Mouse (Mus musculus): ENCODE data around the gene Setd7. TPM values are rescaled to one million over a fixed set of nuclear protein-coding genes. Genes with fewer than 3 reads are reported as not detected.
A peak's percentile ranks its signal among the peaks of the same experiment; 100 is the strongest.

The Setd7 gene
- polyA plus RNA-seq (2015; fragmentation: Nextera tagmentation; extraction: Ambion mirVana) = 0.56 and 0.64 TPM in 2 replicates

DNA sequence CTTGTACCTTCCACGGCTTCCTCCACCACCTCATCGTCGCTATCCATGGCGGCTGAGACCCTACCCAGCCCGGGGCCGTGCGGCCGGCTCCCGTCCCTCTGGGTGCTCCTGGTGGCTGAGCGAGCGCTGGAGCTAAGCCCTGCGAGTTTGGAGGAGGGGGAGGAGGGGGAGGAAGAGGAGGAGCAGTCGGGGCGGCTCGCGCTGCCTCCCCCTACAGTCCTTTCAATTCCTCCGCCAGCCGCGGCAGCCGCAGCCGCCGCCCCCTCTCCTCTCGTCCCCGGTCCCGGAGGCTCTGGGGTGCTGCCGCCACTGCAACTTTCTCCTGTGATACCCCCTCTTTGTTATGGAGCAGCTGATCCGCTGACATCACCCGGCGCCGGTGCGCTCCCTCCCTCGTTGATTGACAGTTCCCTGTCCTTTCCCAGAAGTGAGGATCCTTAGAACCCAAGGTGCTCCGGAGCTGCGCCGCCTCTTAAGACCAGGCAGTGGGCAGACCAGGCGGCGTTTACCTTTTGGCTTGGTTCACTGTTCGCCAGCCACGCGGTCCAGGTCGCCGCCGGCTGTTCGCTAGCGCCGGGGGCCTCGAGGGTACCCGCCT, at the start of gene Setd7:
Gene Setd7, minus strand, starts transcription at position 369 of the 598 bp plus-strand sequence.
- Histone ChIP-seq H3K4me2 (ENCODE audit: low read depth, low read length) (peak within 1 kb of the TSS; percentile 97), H3K4me1 (ENCODE audit: control insufficient read depth, low read depth, low read length) (peaks cover 9% of the 10 kb centered on the region), H3K9ac (ENCODE audit: low read depth, low read length) (peak within 1 kb of the TSS; percentile 78), H3K27ac (ENCODE audit: low read length) (peak within 1 kb of the TSS; percentile 59), H3K36me3 (ENCODE audit: control insufficient read depth, insufficient read depth) (no peaks in the 10 kb centered on the region), H3K9me3 (replicated peaks; ENCODE audit: control insufficient read depth, low read length) (no peaks in the 10 kb centered on the region), H3K4me3 (ENCODE audit: low read depth, low read length) (peak within 1 kb of the TSS; percentile 78), H3K27me3 (ENCODE audit: control insufficient read depth, insufficient read depth, low read depth, low read length) (peaks cover 20% of the 10 kb centered on the region)
- peak; percentile 66 for ATAC-seq (ENCODE audit: low read depth)
- WGBS (ENCODE audit: insufficient replicate concordance) = under 1% methylated on average over 47 of the region's 48 CpGs

DNA sequence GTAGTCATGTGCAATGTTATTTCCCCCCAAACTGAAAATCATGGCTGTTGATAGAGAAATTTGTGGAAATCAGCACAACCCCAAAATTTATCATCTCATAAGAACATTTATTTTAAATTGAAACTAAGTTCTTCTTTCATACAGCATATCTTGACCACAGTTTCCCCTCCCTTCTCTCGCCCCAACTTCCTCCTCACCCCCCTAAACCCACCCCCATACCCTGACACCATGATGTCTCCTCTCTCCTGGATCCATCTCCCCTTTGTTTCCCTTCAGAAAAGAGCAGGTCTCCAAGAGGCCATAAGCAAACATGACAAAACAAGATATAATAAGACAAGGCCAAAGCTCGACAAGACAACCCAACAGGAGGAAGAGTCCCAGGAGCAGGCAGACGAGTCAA, 43.8 kb upstream of the Setd7 start:
- Histone ChIP-seq H3K9ac (ENCODE audit: low read depth, low read length) (no peak overlapping the region), H3K4me1 (ENCODE audit: control insufficient read depth, low read depth, low read length) (no peaks in the 10 kb centered on the region), H3K4me3 (ENCODE audit: low read depth, low read length) (no peak overlapping the region), H3K9me3 (replicated peaks; ENCODE audit: control insufficient read depth, low read length) (no peaks in the 10 kb centered on the region), H3K36me3 (ENCODE audit: control insufficient read depth, insufficient read depth) (no peaks in the 10 kb centered on the region), H3K4me2 (ENCODE audit: low read depth, low read length) (no peak overlapping the region), H3K27me3 (ENCODE audit: control insufficient read depth, insufficient read depth, low read depth, low read length) (no peaks in the 10 kb centered on the region), H3K27ac (ENCODE audit: low read length) (no peak overlapping the region)
- WGBS (ENCODE audit: insufficient replicate concordance) = 43% methylated on average over 3 of the region's 3 CpGs
- no peak for ATAC-seq (ENCODE audit: low read depth)

DNA sequence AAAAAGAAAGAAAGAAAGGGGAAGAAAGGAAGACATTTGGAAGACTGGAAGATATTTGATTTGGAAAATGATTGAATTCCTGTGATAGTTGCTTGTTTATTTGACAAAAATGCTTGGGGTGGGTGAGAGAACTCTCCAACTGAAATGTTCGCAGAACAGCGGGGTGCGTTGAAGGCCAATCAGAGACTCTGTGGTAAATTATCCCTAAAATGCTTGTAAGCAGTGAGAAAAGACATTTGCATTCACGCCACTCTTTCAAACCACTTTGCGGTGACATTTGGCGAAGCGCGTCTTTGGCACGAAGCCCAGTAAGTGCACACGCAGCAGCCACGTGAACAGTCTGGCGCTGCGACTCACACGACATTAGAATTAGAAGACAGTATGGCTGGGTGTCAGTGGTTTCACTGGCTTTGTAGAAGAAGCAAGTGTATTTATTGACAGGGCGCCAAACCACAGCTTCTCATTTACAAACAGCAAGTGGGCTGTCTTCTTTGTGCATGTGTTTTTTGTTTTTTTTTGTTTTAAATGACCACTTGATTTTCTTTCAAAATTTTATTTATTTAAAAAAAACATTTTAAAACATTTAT, 43.1 kb upstream of the Setd7 start:
- no peak for ATAC-seq (ENCODE audit: low read depth)
- WGBS (ENCODE audit: insufficient replicate concordance) = 79% methylated on average over 15 of the region's 15 CpGs

DNA sequence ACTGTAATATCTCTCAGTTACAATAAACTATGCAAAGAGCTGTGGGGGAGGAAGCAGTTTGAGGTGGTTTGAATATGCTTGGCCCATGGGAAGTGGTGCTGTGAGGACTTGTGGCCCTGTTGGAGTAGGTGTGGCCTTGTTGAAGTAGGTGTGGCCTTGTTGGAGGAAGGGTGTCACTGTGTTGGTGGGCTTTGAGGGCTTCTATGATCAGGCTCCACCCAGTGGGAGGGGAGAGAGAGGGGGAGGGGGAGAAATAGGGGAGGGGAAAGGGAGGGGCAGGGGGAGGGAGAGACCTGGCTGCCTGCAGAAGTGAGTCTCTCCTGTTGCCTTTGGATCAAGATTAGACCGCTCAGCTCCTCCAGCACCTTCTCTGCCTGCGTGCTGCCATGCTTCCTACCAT, 40.8 kb upstream of the Setd7 start:
- H3K9ac ChIP-seq (ENCODE audit: low read depth, low read length) = no peak overlapping the region
- H3K4me2 ChIP-seq (ENCODE audit: low read depth, low read length) = no peak overlapping the region
- H3K9me3 ChIP-seq (replicated peaks; ENCODE audit: control insufficient read depth, low read length) = no peaks in the 10 kb centered on the region
- WGBS (ENCODE audit: insufficient replicate concordance) = 71% methylated on average over 2 of the region's 2 CpGs
- H3K27ac ChIP-seq (ENCODE audit: low read length) = no peak overlapping the region
- no peaks in the 10 kb centered on the region for H3K4me1 ChIP-seq (ENCODE audit: control insufficient read depth, low read depth, low read length)
- H3K4me3 ChIP-seq (ENCODE audit: low read depth, low read length) = no peak overlapping the region
- H3K27me3 ChIP-seq (ENCODE audit: control insufficient read depth, insufficient read depth, low read depth, low read length) = no peaks in the 10 kb centered on the region
- ATAC-seq (ENCODE audit: low read depth) = no peak
- H3K36me3 ChIP-seq (ENCODE audit: control insufficient read depth, insufficient read depth) = no peaks in the 10 kb centered on the region

More for the DNA sequence above, 43.1 kb upstream of the Setd7 start:
- Histone ChIP-seq H3K27ac (ENCODE audit: low read length) (no peak overlapping the region), H3K4me3 (ENCODE audit: low read depth, low read length) (no peak overlapping the region), H3K27me3 (ENCODE audit: control insufficient read depth, insufficient read depth, low read depth, low read length) (no peaks in the 10 kb centered on the region), H3K4me2 (ENCODE audit: low read depth, low read length) (no peak overlapping the region), H3K9ac (ENCODE audit: low read depth, low read length) (no peak overlapping the region), H3K36me3 (ENCODE audit: control insufficient read depth, insufficient read depth) (no peaks in the 10 kb centered on the region), H3K4me1 (ENCODE audit: control insufficient read depth, low read depth, low read length) (no peaks in the 10 kb centered on the region), H3K9me3 (replicated peaks; ENCODE audit: control insufficient read depth, low read length) (no peaks in the 10 kb centered on the region)

DNA sequence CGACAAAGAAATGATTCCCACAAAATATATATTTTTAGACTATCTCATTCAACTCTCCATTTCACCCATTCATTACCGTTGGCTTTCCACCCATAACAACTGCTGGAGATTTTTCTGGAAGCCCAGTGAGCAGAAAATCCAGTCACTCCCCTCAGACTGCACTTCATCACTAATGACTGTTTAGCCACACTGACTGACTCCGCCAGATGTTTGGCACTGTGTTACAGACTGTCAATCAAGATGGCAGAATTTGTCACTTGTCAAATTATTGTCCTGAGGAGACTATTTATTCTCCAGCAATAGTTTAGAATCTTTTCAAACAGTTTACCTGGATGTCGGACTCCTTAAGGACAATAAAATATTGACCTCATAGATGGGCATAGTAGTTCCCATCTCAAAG, 40.0 kb upstream of the Setd7 start:
- H3K9ac ChIP-seq (ENCODE audit: low read depth, low read length) = no peak overlapping the region
- no peak for ATAC-seq (ENCODE audit: low read depth)
- no peaks in the 10 kb centered on the region for H3K9me3 ChIP-seq (replicated peaks; ENCODE audit: control insufficient read depth, low read length)
- H3K4me3 ChIP-seq (ENCODE audit: low read depth, low read length) = no peak overlapping the region
- no peak overlapping the region for H3K27ac ChIP-seq (ENCODE audit: low read length)
- H3K4me2 ChIP-seq (ENCODE audit: low read depth, low read length) = no peak overlapping the region
- no peaks in the 10 kb centered on the region for H3K27me3 ChIP-seq (ENCODE audit: control insufficient read depth, insufficient read depth, low read depth, low read length)
- WGBS (ENCODE audit: insufficient replicate concordance) = 67% methylated on average over 4 of the region's 4 CpGs
- H3K36me3 ChIP-seq (ENCODE audit: control insufficient read depth, insufficient read depth) = no peaks in the 10 kb centered on the region
- H3K4me1 ChIP-seq (ENCODE audit: control insufficient read depth, low read depth, low read length) = no peaks in the 10 kb centered on the region

DNA sequence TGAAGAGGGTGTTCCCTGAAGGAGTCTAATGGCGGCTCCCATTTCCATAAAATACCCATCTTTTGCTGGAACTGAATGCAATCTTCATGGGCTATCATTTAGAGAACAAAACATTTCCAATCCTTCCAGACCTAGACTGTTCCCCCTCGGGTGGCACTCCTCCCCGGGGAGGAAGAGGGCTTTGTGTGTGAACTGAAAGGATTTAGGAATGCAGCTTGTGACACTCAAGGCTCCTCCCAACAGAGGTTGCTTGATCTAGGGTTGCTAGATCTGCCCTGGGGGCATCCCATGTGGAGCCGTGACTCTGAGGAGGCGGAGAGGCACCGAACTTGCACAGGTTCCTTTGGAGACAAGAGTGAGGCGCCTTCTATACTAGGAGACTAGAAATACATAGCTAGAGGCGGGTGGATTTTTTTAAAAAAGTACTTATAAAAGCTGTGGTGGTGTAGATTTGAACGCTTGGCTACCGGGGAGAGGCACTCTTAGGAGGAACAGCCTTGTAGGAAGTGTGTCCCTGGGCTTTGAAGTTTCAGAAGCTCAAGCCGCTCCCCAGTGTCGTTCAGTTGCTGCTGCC, 38.5 kb upstream of the Setd7 start:
- H3K9me3 ChIP-seq (replicated peaks; ENCODE audit: control insufficient read depth, low read length) = no peaks in the 10 kb centered on the region
- no peak overlapping the region for H3K4me3 ChIP-seq (ENCODE audit: low read depth, low read length)
- no peaks in the 10 kb centered on the region for H3K27me3 ChIP-seq (ENCODE audit: control insufficient read depth, insufficient read depth, low read depth, low read length)
- no peak overlapping the region for H3K9ac ChIP-seq (ENCODE audit: low read depth, low read length)
- H3K27ac ChIP-seq (ENCODE audit: low read length) = no peak overlapping the region
- H3K4me1 ChIP-seq (ENCODE audit: control insufficient read depth, low read depth, low read length) = no peaks in the 10 kb centered on the region
- WGBS (ENCODE audit: insufficient replicate concordance) = 64% methylated on average over 12 of the region's 12 CpGs
- ATAC-seq (ENCODE audit: low read depth) = no peak
- no peak overlapping the region for H3K4me2 ChIP-seq (ENCODE audit: low read depth, low read length)
- H3K36me3 ChIP-seq (ENCODE audit: control insufficient read depth, insufficient read depth) = no peaks in the 10 kb centered on the region

DNA sequence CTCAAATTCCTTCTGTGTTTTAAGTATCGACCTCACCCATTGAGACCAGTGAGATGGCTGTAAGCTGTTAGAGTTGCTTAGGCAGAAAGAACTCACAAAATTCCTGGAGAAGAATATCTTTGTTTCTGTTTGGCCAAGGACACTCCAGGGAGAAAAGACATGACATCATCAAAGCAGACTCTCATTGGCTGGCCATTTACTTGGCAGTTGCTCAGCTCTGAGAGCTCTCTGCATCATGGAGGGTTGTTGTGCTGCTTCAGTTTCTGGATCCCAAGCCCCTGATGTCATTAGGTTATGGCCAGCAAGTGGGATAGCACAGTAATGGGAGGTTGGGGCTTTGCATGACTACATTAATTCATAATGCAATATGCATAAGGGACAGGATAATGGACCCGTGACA, 35.9 kb upstream of the Setd7 start:
- no peak overlapping the region for H3K4me3 ChIP-seq (ENCODE audit: low read depth, low read length)
- WGBS (ENCODE audit: insufficient replicate concordance) = 67% methylated on average over 2 of the region's 2 CpGs
- no peak for ATAC-seq (ENCODE audit: low read depth)

DNA sequence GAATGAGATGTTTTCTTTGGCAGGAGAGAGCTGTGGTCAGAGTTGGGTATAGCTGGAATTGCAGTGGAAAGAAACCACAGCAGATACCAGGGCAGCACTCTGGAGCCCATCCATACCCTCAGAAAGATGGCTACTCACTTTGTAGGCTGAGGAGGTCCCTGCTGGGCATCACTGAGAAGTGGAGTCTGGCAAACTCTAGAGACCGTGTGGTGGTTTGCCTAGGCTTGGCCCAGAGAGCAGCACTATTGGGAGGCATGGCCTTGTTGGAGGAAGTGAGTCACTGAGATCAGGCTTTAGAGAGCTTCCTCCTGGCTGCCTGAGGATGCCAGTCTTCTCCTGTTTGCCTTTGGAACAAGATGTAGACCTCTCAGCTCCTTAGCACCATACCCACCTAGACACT, 32.8 kb upstream of the Setd7 start:
- Histone ChIP-seq H3K4me3 (ENCODE audit: low read depth, low read length) (no peak overlapping the region), H3K27ac (ENCODE audit: low read length) (no peak overlapping the region), H3K9ac (ENCODE audit: low read depth, low read length) (no peak overlapping the region), H3K9me3 (replicated peaks; ENCODE audit: control insufficient read depth, low read length) (no peaks in the 10 kb centered on the region), H3K4me1 (ENCODE audit: control insufficient read depth, low read depth, low read length) (no peaks in the 10 kb centered on the region), H3K36me3 (ENCODE audit: control insufficient read depth, insufficient read depth) (no peaks in the 10 kb centered on the region), H3K4me2 (ENCODE audit: low read depth, low read length) (no peak overlapping the region), H3K27me3 (ENCODE audit: control insufficient read depth, insufficient read depth, low read depth, low read length) (no peaks in the 10 kb centered on the region)
- no peak for ATAC-seq (ENCODE audit: low read depth)
- WGBS (ENCODE audit: insufficient replicate concordance) = 17% methylated on average over 1 of the region's 1 CpGs

More for the DNA sequence above, 35.9 kb upstream of the Setd7 start:
- H3K4me1 ChIP-seq (ENCODE audit: control insufficient read depth, low read depth, low read length) = no peaks in the 10 kb centered on the region
- H3K9me3 ChIP-seq (replicated peaks; ENCODE audit: control insufficient read depth, low read length) = no peaks in the 10 kb centered on the region
- H3K27me3 ChIP-seq (ENCODE audit: control insufficient read depth, insufficient read depth, low read depth, low read length) = no peaks in the 10 kb centered on the region
- no peak overlapping the region for H3K27ac ChIP-seq (ENCODE audit: low read length)
- no peak overlapping the region for H3K4me2 ChIP-seq (ENCODE audit: low read depth, low read length)
- no peaks in the 10 kb centered on the region for H3K36me3 ChIP-seq (ENCODE audit: control insufficient read depth, insufficient read depth)
- no peak overlapping the region for H3K9ac ChIP-seq (ENCODE audit: low read depth, low read length)

DNA sequence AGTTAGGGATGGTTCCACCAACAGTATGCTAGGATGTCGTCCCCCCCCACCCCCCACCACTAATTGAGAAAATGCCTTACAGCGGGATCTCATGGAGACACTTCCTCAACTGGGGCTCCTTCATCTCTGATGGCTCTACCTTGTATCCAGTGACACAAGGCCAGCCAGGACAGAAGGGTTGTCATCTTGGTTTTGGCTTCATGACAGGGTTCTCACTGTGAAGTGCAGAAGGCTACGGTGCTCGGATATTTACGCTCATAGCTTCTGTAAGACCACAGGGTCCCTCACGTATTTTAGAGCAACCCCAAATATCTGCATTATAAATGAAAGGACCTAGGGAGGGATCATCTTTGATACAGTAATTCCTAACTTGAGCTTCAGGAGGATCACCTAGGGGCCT, 30.9 kb upstream of the Setd7 start:
- ATAC-seq (ENCODE audit: low read depth) = no peak
- no peak overlapping the region for H3K27ac ChIP-seq (ENCODE audit: low read length)
- H3K4me3 ChIP-seq (ENCODE audit: low read depth, low read length) = no peak overlapping the region
- no peak overlapping the region for H3K9ac ChIP-seq (ENCODE audit: low read depth, low read length)
- no peaks in the 10 kb centered on the region for H3K4me1 ChIP-seq (ENCODE audit: control insufficient read depth, low read depth, low read length)
- no peaks in the 10 kb centered on the region for H3K27me3 ChIP-seq (ENCODE audit: control insufficient read depth, insufficient read depth, low read depth, low read length)
- 76% methylated on average over 6 of the region's 6 CpGs for WGBS (ENCODE audit: insufficient replicate concordance)
- no peaks in the 10 kb centered on the region for H3K9me3 ChIP-seq (replicated peaks; ENCODE audit: control insufficient read depth, low read length)
- H3K36me3 ChIP-seq (ENCODE audit: control insufficient read depth, insufficient read depth) = no peaks in the 10 kb centered on the region
- H3K4me2 ChIP-seq (ENCODE audit: low read depth, low read length) = no peak overlapping the region

All from liver, embryonic 16.5 days (tissue).